Mouse (Mus musculus): ENCODE measurements around the gene Ptk6. TPM values are rescaled to one million over a fixed set of nuclear protein-coding genes. Genes with fewer than 3 reads are reported as not detected.

The Ptk6 gene
- total and polyA plus RNA-seq, 3 experiments: not detected

- no peaks in the 10 kb centered on the region for H3K9me3 ChIP-seq (replicated peaks; ENCODE audit: insufficient read depth, low read length)
- H3K27me3 ChIP-seq (ENCODE audit: control insufficient read depth in 1 of 2, insufficient read depth in 2 of 2, low read length in 2 of 2): peaks cover 0 to 1% of the 10 kb centered on the region in 2 experiments; a peak in 1 of 4 replicates
- TF ChIP-seq SIN3A (IDR thresholded peaks at IDR 0.05; ENCODE audit: low read length) (no peak), ZC3H11A (IDR thresholded peaks at IDR 0.05; ENCODE audit: low read depth, low read length) (no peak), HCFC1 (IDR thresholded peaks at IDR 0.05; ENCODE audit: low read depth, low read length) (no peak), RAD21 (IDR thresholded peaks at IDR 0.05; ENCODE audit: low read depth, low read length) (no peak), GATA1 (IDR thresholded peaks at IDR 0.05; ENCODE audit: low read depth, low read length) (no peak), GABPA (IDR thresholded peaks at IDR 0.05; ENCODE audit: low read depth, low read length) (no peak), MXI1 (IDR thresholded peaks at IDR 0.05; ENCODE audit: low read depth, low read length) (no peak), NRF1 (IDR thresholded peaks at IDR 0.05; ENCODE audit: insufficient read depth, low read depth, low read length, poor library complexity, severe bottlenecking) (no peak), MAX (IDR thresholded peaks at IDR 0.05; ENCODE audit: low read length) (no peak), POLR2AphosphoS5 (IDR thresholded peaks at IDR 0.05; ENCODE audit: borderline replicate concordance, low read depth, low read length) (no peak), POLR2AphosphoS2 (IDR thresholded peaks at IDR 0.05; ENCODE audit: low read length) (no peak), USF2 (IDR thresholded peaks at IDR 0.05; ENCODE audit: borderline replicate concordance in 1 of 2, insufficient read depth in 1 of 2, low read depth in 1 of 2, low read length in 2 of 2) (no peak), JUND (IDR thresholded peaks at IDR 0.05; ENCODE audit: low read depth, low read length) (no peak)
- no peak overlapping the region for H3K9ac ChIP-seq (ENCODE audit: control insufficient read depth, low read depth, low read length, poor library complexity, severe bottlenecking)
- no peaks in the 10 kb centered on the region for H3K4me1 ChIP-seq (ENCODE audit: control insufficient read depth in 1 of 2, insufficient read depth in 2 of 2, low read length in 2 of 2)
- no peak overlapping the region for H3K27ac ChIP-seq (ENCODE audit: control insufficient read depth, low read depth, low read length)
- H3K4me3 ChIP-seq (ENCODE audit: control insufficient read depth in 1 of 2, insufficient read depth in 1 of 2, low read depth in 2 of 2, low read length in 2 of 2): no peak overlapping the region
- no peak for DNase-seq (ENCODE audit: low read depth, low spot score)
- no peaks in the 10 kb centered on the region for H3K79me2 ChIP-seq (ENCODE audit: control insufficient read depth, insufficient read depth, low read length, poor library complexity)
- H3K36me3 ChIP-seq (ENCODE audit: control insufficient read depth in 1 of 2, insufficient read depth in 2 of 2, low read length in 2 of 2): no peaks in the 10 kb centered on the region
Observed at GRCm38 (mm10) chr2:181146976-181147545, 55.5 kb downstream of the Ptk6 start.

- no peak for DNase-seq (ENCODE audit: low read depth, low spot score)
- Histone ChIP-seq H3K4me3 (ENCODE audit: control insufficient read depth in 1 of 2, insufficient read depth in 1 of 2, low read depth in 2 of 2, low read length in 2 of 2) (no peak overlapping the region), H3K9me3 (replicated peaks; ENCODE audit: insufficient read depth, low read length) (no peaks in the 10 kb centered on the region), H3K9ac (ENCODE audit: control insufficient read depth, low read depth, low read length, poor library complexity, severe bottlenecking) (no peak overlapping the region), H3K27ac (ENCODE audit: control insufficient read depth, low read depth, low read length) (no peak overlapping the region), H3K27me3 (ENCODE audit: control insufficient read depth in 1 of 2, insufficient read depth in 2 of 2, low read length in 2 of 2) (peaks cover 2 to 3% of the 10 kb centered on the region in 2 experiments; a peak in 2 of 4 replicates), H3K79me2 (ENCODE audit: control insufficient read depth, insufficient read depth, low read length, poor library complexity) (no peaks in the 10 kb centered on the region), H3K4me1 (ENCODE audit: control insufficient read depth in 1 of 2, insufficient read depth in 2 of 2, low read length in 2 of 2) (no peaks in the 10 kb centered on the region), H3K36me3 (ENCODE audit: control insufficient read depth in 1 of 2, insufficient read depth in 2 of 2, low read length in 2 of 2) (no peaks in the 10 kb centered on the region)
- TF ChIP-seq BHLHE40 (IDR thresholded peaks at IDR 0.05; ENCODE audit: borderline replicate concordance, low read depth, low read length) (no peak), POLR2A (IDR thresholded peaks at IDR 0.05; ENCODE audit: control insufficient read depth in 1 of 2, insufficient read depth in 1 of 2, low read depth in 1 of 2, low read length in 2 of 2, poor library complexity in 1 of 2) (no peak), TBP (IDR thresholded peaks at IDR 0.05; ENCODE audit: low read depth, low read length) (no peak), JUND (IDR thresholded peaks at IDR 0.05; ENCODE audit: low read depth, low read length) (no peak), RAD21 (IDR thresholded peaks at IDR 0.05; ENCODE audit: low read depth, low read length) (no peak), EP300 (IDR thresholded peaks at IDR 0.05; ENCODE audit: low read depth in 1 of 2, low read length in 2 of 2) (no peak), ETS1 (IDR thresholded peaks at IDR 0.05; ENCODE audit: low read depth, low read length) (no peak), ELF1 (IDR thresholded peaks at IDR 0.05; ENCODE audit: low read depth, low read length) (no peak)
Observed at GRCm38 (mm10) chr2:181144675-181145074, 57.9 kb downstream of the Ptk6 start.

Other genes with a start within 250 kb of the Ptk6 start
- gene Nkain4, start 248.1 kb downstream of the Ptk6 start, total RNA-seq (2012; rRNA removed): not detected in 2 replicates
- gene Nkain4, start 248.1 kb downstream of the Ptk6 start, polyA plus RNA-seq (2012; ENCODE audit: insufficient read depth in 1 of 2, insufficient read length in 2 of 2, low read depth in 1 of 2, low replicate concordance in 2 of 2, missing spikeins in 1 of 2): not detected
- 39.3 and 50.5 TPM in 2 replicates for gene Arfgap1, start 235.6 kb downstream of the Ptk6 start, total RNA-seq (2012; rRNA removed)
- 10 to 100 TPM in 1 of 2 experiments, not detected in 1; 57.1 TPM for gene Arfgap1, start 235.6 kb downstream of the Ptk6 start, polyA plus RNA-seq (2012; ENCODE audit: insufficient read depth in 1 of 2, insufficient read length in 2 of 2, low read depth in 1 of 2, low replicate concordance in 2 of 2, missing spikeins in 1 of 2)
- 0.13 and 0.23 TPM in 2 replicates for gene Col20a1, start 216.3 kb downstream of the Ptk6 start, total RNA-seq (2012; rRNA removed)
- under 1 TPM in 1 of 2 experiments, not detected in 1; 0.40 TPM for gene Col20a1, start 216.3 kb downstream of the Ptk6 start, polyA plus RNA-seq (2012; ENCODE audit: insufficient read depth in 1 of 2, insufficient read length in 2 of 2, low read depth in 1 of 2, low replicate concordance in 2 of 2, missing spikeins in 1 of 2)
- gene Chrna4, start 159.2 kb downstream of the Ptk6 start, total RNA-seq (2012; rRNA removed): 0.03 and 0.12 TPM in 2 replicates
- gene Chrna4, start 159.2 kb downstream of the Ptk6 start, polyA plus RNA-seq (2012; ENCODE audit: insufficient read depth in 1 of 2, insufficient read length in 2 of 2, low read depth in 1 of 2, low replicate concordance in 2 of 2, missing spikeins in 1 of 2): not detected
- gene Kcnq2, start 67.5 kb downstream of the Ptk6 start, total RNA-seq (2012; rRNA removed): 0.13 and 0.19 TPM in 2 replicates
- gene Kcnq2, start 67.5 kb downstream of the Ptk6 start, polyA plus RNA-seq (2012; ENCODE audit: insufficient read depth in 1 of 2, insufficient read length in 2 of 2, low read depth in 1 of 2, low replicate concordance in 2 of 2, missing spikeins in 1 of 2): under 1 TPM in 1 of 2 experiments, not detected in 1; 0.57 TPM
- not detected in 2 replicates for gene Eef1a2, start 45.8 kb downstream of the Ptk6 start, total RNA-seq (2012; rRNA removed)
- gene Eef1a2, start 45.8 kb downstream of the Ptk6 start, polyA plus RNA-seq (2012; ENCODE audit: insufficient read depth in 1 of 2, insufficient read length in 2 of 2, low read depth in 1 of 2, low replicate concordance in 2 of 2, missing spikeins in 1 of 2): not detected
- gene Ppdpf, start 15.5 kb downstream of the Ptk6 start, total RNA-seq (2012; rRNA removed): 18.1 and 20.2 TPM in 2 replicates
- gene Ppdpf, start 15.5 kb downstream of the Ptk6 start, polyA plus RNA-seq (2012; ENCODE audit: insufficient read depth in 1 of 2, insufficient read length in 2 of 2, low read depth in 1 of 2, low replicate concordance in 2 of 2, missing spikeins in 1 of 2): 10 to 100 TPM in 1 of 2 experiments, not detected in 1; 73.4 TPM
- gene Srms, start 10.4 kb upstream of the Ptk6 start, total RNA-seq (2012; rRNA removed): not detected in 2 replicates
- under 1 TPM in 1 of 2 experiments, not detected in 1; 0.04 TPM for gene Srms, start 10.4 kb upstream of the Ptk6 start, polyA plus RNA-seq (2012; ENCODE audit: insufficient read depth in 1 of 2, insufficient read length in 2 of 2, low read depth in 1 of 2, low replicate concordance in 2 of 2, missing spikeins in 1 of 2)
- not detected in 2 replicates for gene Fndc11, start 17.2 kb upstream of the Ptk6 start, total RNA-seq (2012; rRNA removed)
- gene Fndc11, start 17.2 kb upstream of the Ptk6 start, polyA plus RNA-seq (2012; ENCODE audit: insufficient read depth in 1 of 2, insufficient read length in 2 of 2, low read depth in 1 of 2, low replicate concordance in 2 of 2, missing spikeins in 1 of 2): not detected
- gene Helz2, start 39.2 kb upstream of the Ptk6 start, total RNA-seq (2012; rRNA removed): 6.2 and 6.3 TPM in 2 replicates
- 10 to 100 TPM in 1 of 2 experiments, not detected in 1; 12.0 TPM for gene Helz2, start 39.2 kb upstream of the Ptk6 start, polyA plus RNA-seq (2012; ENCODE audit: insufficient read depth in 1 of 2, insufficient read length in 2 of 2, low read depth in 1 of 2, low replicate concordance in 2 of 2, missing spikeins in 1 of 2)
- gene Gmeb2, start 85.2 kb upstream of the Ptk6 start, total RNA-seq (2012; rRNA removed): 8.2 and 8.3 TPM in 2 replicates
- 10 to 100 TPM in 1 of 2 experiments, not detected in 1; 16.9 TPM for gene Gmeb2, start 85.2 kb upstream of the Ptk6 start, polyA plus RNA-seq (2012; ENCODE audit: insufficient read depth in 1 of 2, insufficient read length in 2 of 2, low read depth in 1 of 2, low replicate concordance in 2 of 2, missing spikeins in 1 of 2)
- gene Stmn3, start 111.7 kb upstream of the Ptk6 start, total RNA-seq (2012; rRNA removed): not detected in 2 replicates
- gene Stmn3, start 111.7 kb upstream of the Ptk6 start, polyA plus RNA-seq (2012; ENCODE audit: insufficient read depth in 1 of 2, insufficient read length in 2 of 2, low read depth in 1 of 2, low replicate concordance in 2 of 2, missing spikeins in 1 of 2): not detected
- gene Rtel1, start 117.0 kb upstream of the Ptk6 start, total RNA-seq (2012; rRNA removed): 54.2 and 54.7 TPM in 2 replicates
- gene Rtel1, start 117.0 kb upstream of the Ptk6 start, polyA plus RNA-seq (2012; ENCODE audit: insufficient read depth in 1 of 2, insufficient read length in 2 of 2, low read depth in 1 of 2, low replicate concordance in 2 of 2, missing spikeins in 1 of 2): 10 to 100 TPM in 1 of 2 experiments, not detected in 1; 87.0 TPM
- gene Zgpat, start 162.1 kb upstream of the Ptk6 start, total RNA-seq (2012; rRNA removed): 22.5 and 30.7 TPM in 2 replicates
- 10 to 100 TPM in 1 of 2 experiments, not detected in 1; 28.0 TPM for gene Zgpat, start 162.1 kb upstream of the Ptk6 start, polyA plus RNA-seq (2012; ENCODE audit: insufficient read depth in 1 of 2, insufficient read length in 2 of 2, low read depth in 1 of 2, low replicate concordance in 2 of 2, missing spikeins in 1 of 2)
- gene Arfrp1, start 162.6 kb upstream of the Ptk6 start, total RNA-seq (2012; rRNA removed): 34.4 and 36.8 TPM in 2 replicates
- gene Arfrp1, start 162.6 kb upstream of the Ptk6 start, polyA plus RNA-seq (2012; ENCODE audit: insufficient read depth in 1 of 2, insufficient read length in 2 of 2, low read depth in 1 of 2, low replicate concordance in 2 of 2, missing spikeins in 1 of 2): 10 to 100 TPM in 1 of 2 experiments, not detected in 1; 68.8 TPM
- 13.4 and 18.7 TPM in 2 replicates for gene Lime1, start 177.3 kb upstream of the Ptk6 start, total RNA-seq (2012; rRNA removed)
- 10 to 100 TPM in 1 of 2 experiments, not detected in 1; 27.4 TPM for gene Lime1, start 177.3 kb upstream of the Ptk6 start, polyA plus RNA-seq (2012; ENCODE audit: insufficient read depth in 1 of 2, insufficient read length in 2 of 2, low read depth in 1 of 2, low replicate concordance in 2 of 2, missing spikeins in 1 of 2)